Mouse (Mus musculus) erythroblast, embryonic 14.5 days (primary cell): ENCODE data around the gene Rad9b.

ENCODE experiments used
- GATA1 ChIP-seq: IDR thresholded peaks from 2 replicates; pipeline ENCODE4 v1.6.1; 2012; ENCODE audit warnings: low read length, inconsistent platforms, mixed read lengths
- TAL1 ChIP-seq: IDR thresholded peaks from 3 replicates; pipeline ENCODE4 v1.6.1; 2012; ENCODE audit warnings: low read length, inconsistent platforms, mixed read lengths

DNA sequence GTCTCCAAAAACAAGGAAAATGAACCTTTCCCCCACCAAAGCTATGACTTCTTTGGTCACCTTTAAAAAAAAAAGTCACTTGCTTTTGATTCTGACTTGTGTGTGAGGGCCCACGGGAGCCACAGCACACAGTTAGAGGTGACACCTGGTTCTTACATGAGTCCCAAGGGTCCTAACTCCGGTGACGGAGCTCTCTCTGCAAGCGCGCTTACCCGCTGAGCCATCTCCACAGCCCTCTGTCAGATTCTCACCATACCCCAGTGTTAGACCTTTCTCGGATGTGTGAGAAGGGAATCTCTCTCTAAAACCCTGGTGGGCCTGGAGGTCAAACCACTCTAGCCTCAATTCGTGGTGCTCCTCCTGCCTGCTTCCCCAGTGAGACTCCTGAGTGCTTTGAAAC lies 43.5 kb upstream of the Rad9b start:
- TF ChIP-seq GATA1, result no peak
- TF ChIP-seq TAL1, result no peak
